Mouse (Mus musculus) limb, embryonic 14.5 days (tissue): ENCODE data around the gene Cisd1. TPM values are rescaled to one million over a fixed set of nuclear protein-coding genes. Genes with fewer than 3 reads are reported as not detected.

Source experiments
- ATAC-seq: fragments of 200-750 bp; cut with Nextera tagmentation; 2 replicates; pipeline ENCODE4 v1.8.0; 2017; ENCODE audit warnings: low read depth, moderate number of reproducible peaks, moderate TSS enrichment; ENCODE audit not compliant: low FRiP score
- DNase-seq: peaks from one replicate; pipeline ENCODE4 v3.0.0-alpha.2; 2015; ENCODE audit warnings: low spot score
- H3K27ac ChIP-seq: fragments of 300-500 bp; sonication (generic); replicated peaks from 2 replicates; pipeline ENCODE4 v1.5.1; 2014; ENCODE audit warnings: low read depth, mild to moderate bottlenecking, low read length, moderate library complexity, mixed read lengths
- H3K27me3 ChIP-seq: fragments of 300-500 bp; sonication (generic); 2 replicates; pipeline ENCODE4 v1.6.1; 2014; ENCODE audit warnings: low read length, mixed read lengths; ENCODE audit not compliant: control insufficient read depth, insufficient read depth
- H3K36me3 ChIP-seq: fragments of 300-500 bp; sonication (generic); 2 replicates; pipeline ENCODE4 v1.6.1; 2014; ENCODE audit warnings: mild to moderate bottlenecking, low read length, moderate library complexity, mixed read lengths; ENCODE audit not compliant: control insufficient read depth, insufficient read depth
- H3K4me1 ChIP-seq: fragments of 300-500 bp; sonication (generic); 2 replicates; pipeline ENCODE4 v1.6.1; 2014; ENCODE audit warnings: antibody characterized with exemption, low read length, mixed read lengths; ENCODE audit not compliant: control insufficient read depth, insufficient read depth
- H3K4me2 ChIP-seq: fragments of 300-500 bp; sonication (generic); replicated peaks from 2 replicates; pipeline ENCODE4 v1.6.1; 2014; ENCODE audit warnings: low read depth, mild to moderate bottlenecking, low read length, moderate library complexity; ENCODE audit not compliant: severe bottlenecking
- H3K4me3 ChIP-seq: fragments of 300-500 bp; sonication (generic); replicated peaks from 2 replicates; pipeline ENCODE4 v1.5.1; 2014; ENCODE audit warnings: low read length
- H3K9ac ChIP-seq: fragments of 300-500 bp; sonication (generic); 2 replicates; pipeline ENCODE4 v1.6.1; 2014; ENCODE audit warnings: mild to moderate bottlenecking, low read depth, low read length, moderate library complexity; ENCODE audit not compliant: severe bottlenecking
- H3K9me3 ChIP-seq: fragments of 300-500 bp; sonication (generic); 2 replicates; pipeline ENCODE4 v1.6.1; 2016; ENCODE audit warnings: low read length; ENCODE audit not compliant: control insufficient read depth
- POLR2A ChIP-seq: fragments of 200-500 bp; IDR thresholded peaks from 2 replicates; pipeline ENCODE4 v1.8.0; 2012; ENCODE audit warnings: inconsistent platforms, mild to moderate bottlenecking, moderate library complexity, borderline replicate concordance; ENCODE audit not compliant: insufficient read depth, insufficient read length; ENCODE audit errors: extremely low read depth
- WGBS: fragments of 180-500 bp; shearing (Covaris S2); extraction: QIAGEN DNeasy Blood & Tissue Kit; methylation state at CpG from one replicate; pipeline ENCODE4 v1.1.7; 2014; 5-methylcytosine and 5-hydroxymethylcytosine counted together
- polyA plus RNA-seq, 2 experiments: library from polyadenylated mRNA; depleted of rRNA in 1 of 2; stranded (reverse) in 1 of 2; unstranded in 1 of 2; fragments of >200 nt; fragmentation: Nextera tagmentation in 1 of 2; extraction: Ambion mirVana in 1 of 2; gene quantifications; 2 replicates each; pipeline versions ENCODE4 v1.2.1 to v1.2.3; 2012 to 2014

Gene Cisd1
- polyA plus RNA-seq, 2 experiments, result 35.7 to 80.0 TPM

DNA sequence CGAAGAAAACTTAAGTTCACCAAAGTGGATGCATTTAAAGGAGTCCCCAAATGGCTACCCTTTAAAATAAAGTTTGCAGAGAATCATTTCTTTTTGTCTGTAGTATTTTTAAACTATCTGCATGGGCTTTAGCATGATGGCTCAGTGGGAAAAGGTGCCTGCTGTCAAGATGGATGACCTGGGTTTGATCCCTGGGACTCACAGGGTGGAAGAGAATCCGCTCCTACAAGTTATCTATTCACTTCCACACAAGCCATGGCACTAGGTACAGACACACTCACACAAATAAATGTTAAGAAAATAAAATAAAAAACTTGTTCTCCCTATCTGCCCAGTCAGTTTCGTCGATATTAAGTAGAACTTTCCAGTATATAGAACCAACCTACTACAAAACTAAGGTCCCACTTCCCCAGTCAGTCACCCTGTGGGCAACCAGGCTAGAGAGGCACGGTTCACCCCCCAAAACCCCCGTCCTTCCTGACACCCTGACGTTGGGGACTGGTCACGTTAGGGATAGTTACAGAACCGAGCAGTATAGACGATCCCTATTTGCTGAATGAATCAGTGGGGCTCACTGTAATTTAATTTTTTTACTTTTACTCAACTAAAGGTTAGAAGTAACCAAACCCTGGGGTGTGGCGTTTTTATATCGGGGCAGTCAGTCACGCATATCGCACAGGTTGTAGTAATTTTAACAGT, 1.0 kb downstream of the Cisd1 start:
- Histone ChIP-seq H3K27ac (no peak overlapping the region), H3K36me3 (no peaks in the 10 kb centered on the region), H3K9ac (peak overlapping the region; percentile 68), H3K27me3 (no peaks in the 10 kb centered on the region), H3K4me1 (peaks cover 22% of the 10 kb centered on the region), H3K9me3 (no peaks in the 10 kb centered on the region), H3K4me2 (peak overlapping the region; percentile 77), H3K4me3 (peak overlapping the region; percentile 54)
- DNase-seq, result no peak
- ATAC-seq, result no peak
- TF ChIP-seq POLR2A, result no peak
- WGBS, result 24% methylated on average over 14 of the region's 14 CpGs

DNA sequence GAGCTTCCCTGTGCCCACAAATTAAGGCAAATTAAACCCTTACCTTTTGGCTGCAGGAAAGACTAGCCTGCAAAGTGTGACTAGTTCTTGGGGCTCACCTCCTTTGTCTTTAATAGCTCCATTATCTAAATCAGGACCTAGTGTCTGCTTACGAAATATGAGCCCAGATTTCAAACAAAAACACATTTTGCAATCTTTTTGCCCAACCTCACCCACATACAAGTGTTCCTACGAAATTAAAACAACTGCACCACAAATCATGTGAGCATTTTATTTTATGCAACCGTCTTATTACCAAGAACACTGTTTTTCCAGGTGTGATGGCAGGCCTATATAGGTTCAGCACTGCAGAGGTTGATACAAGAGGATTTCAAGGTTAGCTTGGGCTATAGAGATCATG, 1.6 kb downstream of the Cisd1 start:
- Histone ChIP-seq H3K9ac (no peak overlapping the region), H3K4me2 (no peak overlapping the region), H3K27me3 (no peaks in the 10 kb centered on the region), H3K4me1 (peaks cover 24% of the 10 kb centered on the region), H3K27ac (no peak overlapping the region), H3K9me3 (no peaks in the 10 kb centered on the region), H3K4me3 (no peak overlapping the region), H3K36me3 (no peaks in the 10 kb centered on the region)
- no peak for ATAC-seq
- no peak for TF ChIP-seq POLR2A
- WGBS, result 71% methylated on average over 3 of the region's 3 CpGs
- DNase-seq, result no peak

DNA sequence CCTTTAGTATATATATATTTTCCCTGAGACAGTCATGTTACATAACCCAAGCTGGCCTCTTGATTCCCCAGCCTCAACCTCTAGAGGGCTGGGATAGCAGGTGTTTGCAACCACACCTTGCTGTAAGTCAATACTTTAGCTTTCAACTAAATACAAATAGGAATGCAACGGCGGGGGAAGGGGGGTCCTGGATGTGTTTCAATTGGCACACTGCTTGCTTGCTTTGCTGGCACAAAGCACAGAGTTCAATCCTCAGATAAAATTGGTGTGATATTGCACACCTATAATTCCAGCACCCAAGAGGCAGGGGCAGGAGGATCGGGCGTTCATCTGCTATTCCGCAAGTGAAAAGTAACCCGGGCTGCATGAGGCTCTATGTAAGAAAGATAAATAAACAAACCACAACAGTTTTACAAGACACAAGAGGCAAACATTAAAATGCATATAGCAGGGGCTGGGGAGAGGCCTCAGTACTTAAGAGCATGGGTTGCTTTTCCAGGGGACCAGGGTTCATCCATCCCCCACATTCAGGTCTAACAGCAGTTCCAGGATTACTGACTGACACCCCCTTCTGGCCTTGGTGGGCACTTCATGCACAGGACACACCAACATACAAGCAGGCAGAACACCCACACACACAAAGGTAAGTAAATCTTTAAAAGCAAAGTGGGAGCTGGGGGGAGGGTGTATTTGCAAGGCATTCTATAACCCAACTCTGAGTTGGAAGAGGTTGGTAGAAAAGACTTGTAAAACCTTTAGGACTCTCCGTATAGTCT, 2.5 kb downstream of the Cisd1 start:
- Histone ChIP-seq H3K27ac (no peak overlapping the region), H3K9me3 (no peaks in the 10 kb centered on the region), H3K36me3 (no peaks in the 10 kb centered on the region), H3K4me1 (peaks cover 23% of the 10 kb centered on the region), H3K4me2 (no peak overlapping the region), H3K4me3 (no peak overlapping the region), H3K27me3 (no peaks in the 10 kb centered on the region), H3K9ac (no peak overlapping the region)
- TF ChIP-seq POLR2A, result no peak
- ATAC-seq, result no peak
- 79% methylated on average over 7 of the region's 7 CpGs for WGBS
- no peak for DNase-seq

DNA sequence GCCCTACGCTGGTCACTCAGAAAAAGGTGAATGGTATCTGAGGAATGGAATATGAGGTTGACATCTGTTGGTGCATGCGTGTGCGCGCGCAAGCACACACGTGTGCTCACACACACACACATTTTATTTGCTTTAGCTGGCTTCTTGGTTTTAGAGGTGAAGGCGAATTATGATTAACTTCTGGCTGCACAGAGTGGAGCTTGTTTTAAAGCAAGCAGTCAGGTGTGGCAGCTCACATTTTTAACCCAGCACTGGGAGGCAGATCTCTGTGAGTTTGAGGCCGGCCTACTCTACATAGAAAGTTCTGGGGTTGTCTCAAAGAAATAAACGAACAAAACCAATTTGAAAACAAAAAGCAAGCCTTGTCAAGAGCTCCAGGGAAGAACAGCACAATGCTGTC, 3.5 kb downstream of the Cisd1 start:
- H3K27me3 ChIP-seq, result no peaks in the 10 kb centered on the region
- no peak overlapping the region for H3K4me3 ChIP-seq
- H3K9ac ChIP-seq, result no peak overlapping the region
- no peak overlapping the region for H3K4me2 ChIP-seq
- TF ChIP-seq POLR2A, result no peak
- WGBS, result 92% methylated on average over 9 of the region's 9 CpGs
- DNase-seq (no peak), ATAC-seq (no peak)
- H3K4me1 ChIP-seq, result peaks cover 21% of the 10 kb centered on the region
- no peak overlapping the region for H3K27ac ChIP-seq
- no peaks in the 10 kb centered on the region for H3K9me3 ChIP-seq
- H3K36me3 ChIP-seq, result peaks cover 2% of the 10 kb centered on the region; the same call in 1 of the 2 replicates

DNA sequence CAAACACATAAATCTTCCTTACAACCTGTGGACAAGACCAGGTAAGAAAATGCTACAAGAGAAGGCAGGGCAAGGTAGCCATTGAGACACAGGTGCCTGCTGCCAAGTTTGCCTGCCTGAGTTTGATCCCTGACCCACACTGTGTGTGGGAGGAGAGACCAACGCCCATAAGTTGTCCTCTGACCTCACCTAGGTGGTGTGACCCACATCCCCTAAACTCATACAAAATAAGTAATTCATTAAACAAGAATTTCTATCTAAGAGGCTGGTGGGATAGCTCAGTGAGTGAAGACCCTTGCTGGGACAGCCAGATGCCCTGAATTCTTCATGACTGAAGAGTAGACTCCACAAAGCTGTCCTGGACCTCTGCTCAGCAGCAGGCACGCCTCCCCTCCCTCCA, 4.6 kb downstream of the Cisd1 start:
- ATAC-seq, result no peak
- H3K9me3 ChIP-seq, result no peaks in the 10 kb centered on the region
- H3K36me3 ChIP-seq, result peaks cover 12% of the 10 kb centered on the region
- H3K9ac ChIP-seq, result no peak overlapping the region
- TF ChIP-seq POLR2A, result no peak
- no peaks in the 10 kb centered on the region for H3K27me3 ChIP-seq
- no peak for DNase-seq
- peaks cover 19% of the 10 kb centered on the region for H3K4me1 ChIP-seq
- no peak overlapping the region for H3K4me2 ChIP-seq
- no peak overlapping the region for H3K27ac ChIP-seq
- 70% methylated on average over 2 of the region's 2 CpGs for WGBS
- no peak overlapping the region for H3K4me3 ChIP-seq
